Mouse (Mus musculus) thymus, postnatal 25 days (tissue): ENCODE measurements around the gene Pdgfra.

ENCODE experiments used
- DNase-seq: peaks from one replicate; pipeline ENCODE4 v3.0.0; 2022

Pdgfra gene

DNA sequence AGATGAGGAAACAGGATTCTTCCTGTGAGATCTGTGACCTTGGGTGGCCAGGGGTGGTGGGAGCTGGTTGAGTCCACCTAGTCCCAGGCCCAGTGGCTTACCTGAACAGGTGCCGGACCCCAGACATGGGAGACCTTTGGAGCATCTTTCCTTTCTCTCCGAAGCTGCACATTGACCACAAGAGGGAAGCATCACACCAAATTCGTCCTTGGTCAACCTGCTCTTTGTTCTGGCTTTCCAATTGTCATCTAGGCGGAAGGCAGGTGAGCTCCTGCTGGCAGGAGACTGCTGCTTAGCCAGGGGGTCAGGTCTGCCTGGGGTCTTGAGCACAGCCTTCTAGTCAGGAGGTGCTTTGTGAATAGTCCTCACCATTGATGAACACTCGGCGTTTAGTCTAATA, 62.4 kb downstream of the Pdgfra start:
- DNase-seq, result no peak

DNA sequence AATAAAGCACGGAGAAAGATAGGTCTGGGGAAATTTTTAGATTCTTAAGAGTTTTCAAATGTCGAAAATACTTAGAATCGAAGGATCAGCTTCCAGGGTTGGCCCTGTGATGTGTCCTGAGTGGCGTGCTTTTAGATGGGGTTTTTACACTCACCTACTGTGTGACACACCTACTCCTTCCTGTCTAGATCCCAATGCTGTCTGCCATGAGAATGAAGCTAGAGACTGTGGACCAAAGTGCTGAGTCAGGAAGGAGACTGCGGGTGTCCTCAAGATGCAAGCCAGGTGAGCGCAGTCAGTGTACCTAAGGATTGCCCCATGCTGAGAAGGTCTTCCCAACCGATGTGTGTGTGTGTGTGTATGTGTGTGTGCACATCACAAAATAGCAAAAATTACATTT, 62.8 kb downstream of the Pdgfra start:
- DNase-seq, result no peak

DNA sequence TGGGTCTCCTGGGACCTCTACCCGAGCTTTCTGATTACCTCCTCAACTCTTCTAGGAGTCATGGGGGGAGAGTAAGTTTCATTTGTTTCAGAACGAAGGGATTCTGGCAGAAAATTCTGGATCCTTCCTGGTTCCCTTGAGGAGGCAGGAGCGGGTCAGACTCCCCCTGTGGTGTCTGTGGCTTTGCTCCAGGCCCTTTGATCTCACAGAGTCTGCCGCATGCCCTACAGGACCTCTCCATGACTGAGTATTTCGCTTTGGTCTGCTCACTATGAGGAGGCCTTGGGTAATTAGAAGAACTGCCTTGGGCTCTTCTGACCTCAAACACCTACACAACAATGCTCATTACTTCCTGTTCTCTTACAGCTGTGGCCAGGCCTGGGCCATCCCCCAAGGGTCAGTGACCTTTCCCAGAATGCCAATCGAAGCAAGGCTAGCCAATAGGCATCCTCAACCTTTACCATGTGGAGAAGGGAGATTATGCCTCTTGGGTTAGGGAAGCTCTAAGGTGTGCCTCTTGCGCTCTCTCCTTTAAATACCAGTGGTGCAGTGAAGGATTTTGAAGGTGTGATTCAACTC, 63.7 kb downstream of the Pdgfra start:
- no peak for DNase-seq

DNA sequence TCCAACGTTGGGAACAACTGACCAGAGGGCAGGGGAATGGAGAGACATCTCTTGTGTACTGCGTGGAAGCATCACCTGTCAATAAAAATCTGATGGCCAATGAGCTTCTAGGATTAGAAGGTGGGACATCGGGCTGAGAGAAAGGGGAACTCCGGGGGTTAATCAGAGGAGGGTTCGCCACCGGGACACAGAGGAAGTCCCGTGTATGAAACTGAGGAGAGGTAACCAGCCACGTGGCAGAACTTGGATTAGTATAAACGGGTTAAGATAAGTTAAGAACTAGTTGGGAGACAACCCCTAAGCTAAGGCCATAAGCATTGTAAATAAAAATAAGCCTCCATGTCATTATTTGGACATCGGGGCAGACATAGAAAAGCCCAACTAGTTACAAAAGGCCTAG, 69.5 kb downstream of the Pdgfra start:
- no peak for DNase-seq

DNA sequence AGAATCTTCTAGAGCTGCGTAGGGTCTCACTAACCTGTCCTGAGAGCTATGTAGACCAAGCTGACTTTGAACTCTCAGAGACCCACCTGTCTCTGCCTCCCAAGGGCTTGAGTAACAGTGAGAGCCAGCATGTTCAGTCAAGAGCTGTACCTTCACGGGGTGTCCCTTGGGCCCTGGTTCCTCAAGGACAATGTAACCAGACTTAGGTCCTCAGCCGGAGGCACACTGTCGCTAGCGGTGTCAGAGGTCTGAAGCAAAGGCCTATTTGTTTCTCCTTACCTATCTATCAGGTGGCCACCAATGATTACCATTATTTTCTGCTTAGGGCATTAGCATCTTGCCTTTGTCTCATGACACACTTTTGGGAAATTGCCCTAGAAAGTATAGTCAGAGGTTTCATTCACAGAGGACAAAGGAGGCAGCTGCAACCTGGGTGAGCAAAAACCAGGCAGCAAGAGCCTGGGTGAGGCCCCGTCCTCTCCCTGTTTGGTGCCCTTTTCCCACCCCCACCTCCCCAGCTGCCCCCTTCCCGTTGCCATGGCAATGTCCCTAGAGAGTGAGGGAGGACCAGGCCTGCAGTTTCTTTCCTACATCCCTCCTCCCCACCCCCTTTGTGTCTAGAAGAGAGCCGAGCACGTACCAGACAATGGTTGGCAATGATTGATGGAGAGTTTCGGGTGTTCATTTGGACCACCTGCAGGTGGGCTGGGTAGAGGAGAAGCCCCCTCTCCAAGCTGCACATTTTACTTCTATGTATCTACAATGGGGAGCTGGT, 70.6 kb downstream of the Pdgfra start:
- DNase-seq, result no peak

DNA sequence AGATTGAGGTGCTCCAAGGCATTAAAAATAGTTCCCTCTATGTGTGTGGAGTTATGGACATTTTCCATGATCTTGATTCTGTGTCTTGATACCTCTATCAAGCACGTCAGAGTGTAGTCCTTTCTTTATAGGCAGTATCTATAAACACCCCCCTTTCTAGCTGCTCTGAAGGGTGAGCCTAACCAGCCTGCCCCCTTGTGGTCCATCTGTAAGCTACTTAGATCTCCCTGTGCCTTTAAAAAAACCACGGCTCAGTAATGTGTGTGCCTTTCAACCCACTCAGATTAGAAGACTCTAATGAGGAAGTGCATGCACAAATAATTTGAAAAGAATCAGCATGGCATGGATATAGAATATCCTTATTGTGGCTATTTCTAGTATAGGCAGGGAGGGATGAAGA, 86.3 kb downstream of the Pdgfra start:
- no peak for DNase-seq

DNA sequence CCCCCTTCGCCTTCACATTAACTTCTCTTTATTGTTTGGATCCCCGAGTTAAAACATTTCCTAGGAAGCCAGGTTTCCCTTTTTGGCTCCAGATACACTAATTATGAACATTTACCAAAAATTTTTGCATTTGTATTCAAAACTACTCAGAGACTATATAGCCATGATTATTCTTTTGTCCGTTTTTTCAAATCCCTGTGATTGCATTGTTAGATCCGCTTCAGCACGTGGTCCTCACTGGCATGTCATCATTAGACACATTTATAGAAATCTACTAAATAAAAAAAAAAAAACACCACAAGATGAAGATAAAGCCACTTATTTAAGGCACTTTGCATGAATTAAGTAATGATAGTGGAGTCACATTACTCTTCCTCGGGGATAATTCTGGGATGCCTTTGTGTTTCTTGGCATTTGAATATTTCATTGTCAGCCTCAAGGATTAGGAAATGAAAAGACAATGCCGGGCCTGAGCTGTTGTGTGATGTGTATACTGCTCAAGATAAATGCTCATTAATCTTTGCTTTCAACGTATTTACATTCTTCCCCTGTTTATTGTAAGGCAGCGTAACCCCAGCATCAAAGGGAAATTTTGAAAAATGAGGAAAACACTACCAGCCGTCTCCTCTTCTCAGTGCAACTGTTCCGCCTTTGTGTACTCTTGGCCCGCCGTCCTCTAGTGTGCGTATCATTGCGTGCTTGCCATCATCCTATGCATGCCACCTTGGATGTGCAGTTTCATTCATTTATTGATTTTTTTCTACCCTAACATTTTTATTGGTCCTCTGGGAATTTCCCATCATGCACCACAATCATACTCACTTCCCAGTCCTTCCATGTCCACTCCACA, 87.1 kb downstream of the Pdgfra start:
- DNase-seq, result no peak

DNA sequence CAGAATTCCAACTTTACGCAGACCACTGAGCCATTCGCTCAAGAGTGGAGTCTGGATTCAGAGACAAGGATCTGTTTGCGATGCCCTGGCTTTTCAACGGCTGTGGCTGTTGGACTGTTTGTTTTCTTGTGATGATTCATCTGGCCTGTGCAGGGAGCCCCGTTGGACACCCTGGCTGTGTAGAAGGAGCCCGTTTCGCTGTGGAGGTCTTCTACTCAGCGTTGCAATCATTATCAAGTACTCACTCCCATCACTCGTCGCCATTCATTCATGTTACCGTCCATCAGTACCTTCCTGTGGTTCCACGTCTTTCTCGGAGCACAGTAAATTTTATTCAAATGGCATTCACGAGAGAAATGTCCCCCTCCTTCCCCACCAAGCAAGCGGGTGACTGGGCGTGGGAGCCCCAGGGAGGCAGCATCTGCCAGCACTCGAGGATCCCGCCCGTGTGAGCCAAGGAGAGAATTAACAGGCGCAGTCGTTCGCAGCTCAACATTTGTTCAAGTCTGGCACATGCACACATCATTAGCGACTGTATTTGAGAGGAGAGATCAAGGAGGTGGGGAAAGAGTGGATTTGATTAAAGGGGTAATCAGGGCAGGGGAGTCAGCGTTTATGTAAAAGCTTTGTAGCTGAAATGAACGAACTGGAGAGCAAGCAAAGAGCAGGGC, 95.1 kb downstream of the Pdgfra start:
- DNase-seq, result no peak
